Mouse (Mus musculus) myocyte (in vitro differentiated cells): ENCODE measurements at regions not wholly inside any gene's neighbourhood (a gene's known extent, or its start where the extent isn't known, plus 50 kb on each side); places are given as distances from the start of the nearest gene placed in this dataset.

ENCODE experiments used
- E2F4 ChIP-seq: IDR thresholded peaks from one replicate; pipeline ENCODE4 v1.6.1; 2011; ENCODE audit warnings: mild to moderate bottlenecking, control low read depth, moderate library complexity; ENCODE audit not compliant: insufficient read depth
- MYOD1 ChIP-seq, 3 experiments: IDR thresholded peaks; one replicate each; pipeline ENCODE4 v1.6.1; 2011; ENCODE audit warnings: control low read depth in 2 of 3, low read depth in 2 of 3, mild to moderate bottlenecking in 2 of 3, moderate library complexity in 1 of 3; ENCODE audit not compliant: insufficient read length in 2 of 3, control insufficient read depth in 1 of 3
- MYOG ChIP-seq, 3 experiments: IDR thresholded peaks; one replicate each; pipeline ENCODE4 v1.6.1; 2011; ENCODE audit warnings: control low read depth in 2 of 3, low read depth in 2 of 3, mild to moderate bottlenecking in 2 of 3; ENCODE audit not compliant: insufficient read length in 2 of 3, control insufficient read depth in 1 of 3, insufficient read depth in 1 of 3
- POLR2A ChIP-seq: IDR thresholded peaks from one replicate; pipeline ENCODE4 v1.6.1; 2011; ENCODE audit warnings: low read depth, mild to moderate bottlenecking, control low read depth, moderate library complexity; ENCODE audit not compliant: insufficient read length
- POLR2AphosphoS2 ChIP-seq: IDR thresholded peaks from one replicate; pipeline ENCODE4 v1.6.1; 2011; ENCODE audit warnings: low read depth, control low read depth; ENCODE audit not compliant: insufficient read length
- SRF ChIP-seq: IDR thresholded peaks from one replicate; pipeline ENCODE4 v1.6.1; 2011; ENCODE audit warnings: low read depth; ENCODE audit not compliant: control insufficient read depth, insufficient read length
- TCF12 ChIP-seq: IDR thresholded peaks from one replicate; pipeline ENCODE4 v1.6.1; 2011; ENCODE audit warnings: mild to moderate bottlenecking, control low read depth; ENCODE audit not compliant: poor library complexity, insufficient read depth, severe bottlenecking
- TCF3 ChIP-seq: IDR thresholded peaks from one replicate; pipeline ENCODE4 v1.6.1; 2011; ENCODE audit warnings: low read depth, control low read depth; ENCODE audit not compliant: insufficient read length

DNA sequence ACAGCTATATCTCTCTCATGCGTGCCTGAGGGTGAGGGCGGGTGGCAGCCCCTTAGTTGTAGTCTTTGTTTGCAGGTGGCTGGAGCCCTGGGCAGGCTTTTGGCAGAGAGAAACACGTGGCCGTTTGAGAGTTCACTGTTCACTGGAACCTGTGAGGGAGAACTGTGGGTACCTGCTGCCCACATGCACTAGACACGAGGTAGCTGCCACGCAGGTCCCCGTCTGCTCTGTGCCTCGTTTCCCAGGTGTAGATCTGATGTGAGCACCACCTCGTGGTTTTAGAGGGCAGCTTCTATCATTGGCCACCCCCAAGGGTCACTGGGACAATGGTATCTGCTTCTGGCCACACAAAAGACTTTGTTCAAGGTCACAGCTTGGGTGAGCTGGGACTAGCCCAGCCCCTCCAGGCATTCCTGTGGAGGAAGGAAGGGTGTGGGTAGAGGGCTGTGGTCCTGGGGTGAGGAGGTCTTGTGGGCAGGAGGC, 92.5 kb downstream of the Mn1 start:
- no peak for TF ChIP-seq POLR2A
- TF ChIP-seq TCF12: no peak
- TF ChIP-seq E2F4: no peak
- no peak for TF ChIP-seq MYOD1 (IDR thresholded peaks at IDR 0.05; ENCODE audit: control insufficient read depth in 1 of 3, insufficient read length in 2 of 3, low read depth in 2 of 3)
- TF ChIP-seq MYOG (IDR thresholded peaks at IDR 0.05; ENCODE audit: control insufficient read depth in 1 of 3, insufficient read depth in 1 of 3, insufficient read length in 2 of 3, low read depth in 2 of 3): no peak
- no peak for TF ChIP-seq POLR2AphosphoS2
- TF ChIP-seq SRF: no peak
- TF ChIP-seq TCF3: no peak
